Mouse (Mus musculus) urinary bladder, adult 18-20 months (tissue): ENCODE measurements around the gene Bend6.
"Not testable (repeated sequence)": the region's sequence is repeated elsewhere in the genome, so short reads cannot be mapped to it uniquely, and the experiment has no call there.

Experiments used
- DNase-seq, 2 experiments: peaks; one replicate each; pipeline ENCODE4 v3.0.0; 2022; ENCODE audit warnings: low spot score in 2 of 2, mixed read lengths in 2 of 2

The Bend6 gene

DNA sequence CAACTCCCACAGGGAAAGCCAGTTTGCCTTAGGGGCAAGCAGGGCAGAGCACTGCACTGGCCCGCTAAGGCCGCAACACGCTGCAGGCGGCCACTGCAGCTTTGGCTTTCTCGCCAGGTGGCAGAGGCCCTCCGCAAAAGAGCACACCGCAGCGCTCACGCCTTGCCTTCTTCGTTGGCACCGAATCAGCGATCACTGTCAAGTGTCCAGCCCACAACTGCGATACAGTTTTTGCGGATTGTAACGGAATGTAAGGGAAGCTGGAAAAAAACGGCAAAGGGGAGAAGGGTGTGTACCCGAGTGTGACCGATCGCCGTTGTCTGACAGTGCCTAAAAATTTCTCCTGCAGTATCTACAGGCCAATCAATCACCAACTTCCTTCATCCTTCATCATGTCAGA lies 689 bp downstream of the Bend6 start:
- no peak for DNase-seq

DNA sequence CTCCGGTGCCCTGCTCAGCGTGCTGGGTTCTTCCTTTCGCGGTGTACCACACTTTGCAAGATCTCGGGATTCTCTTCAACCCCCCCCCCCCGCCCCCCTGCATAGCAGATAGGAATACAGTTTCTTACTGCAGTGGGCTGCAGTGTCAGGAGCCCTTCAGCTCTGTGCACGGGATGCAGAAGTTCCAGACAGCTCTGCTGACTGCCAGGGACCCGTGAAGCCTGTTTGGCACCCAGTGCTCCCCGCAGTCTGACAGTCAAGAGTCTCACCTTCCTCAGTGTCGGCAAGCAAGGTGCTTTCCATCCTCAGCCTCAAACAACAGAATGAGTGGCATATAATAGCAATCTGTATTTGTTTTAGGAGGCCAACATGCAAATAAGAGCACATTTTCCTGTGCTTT lies 1.4 kb downstream of the Bend6 start:
- DNase-seq, result no peak

DNA sequence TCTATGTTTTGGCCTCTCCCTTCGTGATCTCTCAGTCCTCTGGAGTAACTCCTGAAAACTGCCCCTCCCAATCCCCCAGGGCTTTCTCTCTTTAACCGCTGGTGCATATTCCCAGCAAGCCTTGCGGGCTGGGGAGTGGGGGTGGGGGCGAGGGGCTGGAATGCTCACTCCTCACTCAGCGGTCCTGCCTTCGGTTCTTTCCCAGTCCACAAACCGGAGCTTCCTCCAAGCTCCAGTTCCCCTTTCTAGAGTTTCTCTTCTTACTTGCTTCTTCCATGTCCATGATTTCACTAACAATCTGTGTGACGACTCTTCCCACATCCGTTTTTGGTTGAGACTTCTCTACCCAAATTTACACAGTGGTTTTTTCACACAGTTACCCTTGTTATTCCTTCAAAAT lies 4.0 kb downstream of the Bend6 start:
- DNase-seq, result no peak

DNA sequence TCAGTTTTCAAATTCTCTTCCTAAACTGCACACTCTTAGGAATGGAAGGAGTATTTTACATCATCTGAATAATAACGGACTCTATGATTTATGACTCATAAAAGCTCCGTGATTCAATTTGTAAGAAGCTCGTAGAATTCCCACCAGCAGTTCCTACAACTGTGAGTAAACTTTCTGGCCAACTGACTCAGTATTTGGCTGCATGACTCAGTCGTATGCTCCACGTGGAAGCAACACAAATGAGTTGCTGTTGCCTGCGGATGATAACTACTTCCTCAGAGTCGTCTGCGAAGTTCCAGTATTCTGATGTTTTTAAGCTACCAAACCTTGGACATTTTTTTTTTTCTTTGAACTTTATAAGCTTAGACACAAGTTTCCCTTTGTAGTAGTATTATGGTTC lies 7.4 kb downstream of the Bend6 start:
- peak in 1 of 2 experiments; percentile 15 for DNase-seq

DNA sequence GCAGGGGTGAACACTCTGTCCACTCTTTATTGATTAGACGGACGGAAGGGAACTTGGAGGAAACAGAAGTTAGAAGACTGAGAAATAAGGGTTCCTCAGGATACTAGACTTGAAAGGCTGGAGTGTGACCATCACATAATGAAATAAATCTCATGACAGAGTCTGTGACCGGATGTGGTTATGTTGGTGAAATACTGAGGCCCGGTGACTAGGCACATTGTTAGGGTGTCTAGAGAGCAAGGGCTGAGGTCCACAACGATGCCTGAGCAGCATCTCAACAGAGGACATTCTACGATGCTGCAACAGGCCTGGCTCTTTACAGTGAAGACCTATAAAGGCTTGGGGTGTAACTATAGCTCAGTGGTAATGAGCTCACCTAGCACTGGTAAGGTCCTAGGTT lies 9.2 kb downstream of the Bend6 start:
- no peak for DNase-seq

DNA sequence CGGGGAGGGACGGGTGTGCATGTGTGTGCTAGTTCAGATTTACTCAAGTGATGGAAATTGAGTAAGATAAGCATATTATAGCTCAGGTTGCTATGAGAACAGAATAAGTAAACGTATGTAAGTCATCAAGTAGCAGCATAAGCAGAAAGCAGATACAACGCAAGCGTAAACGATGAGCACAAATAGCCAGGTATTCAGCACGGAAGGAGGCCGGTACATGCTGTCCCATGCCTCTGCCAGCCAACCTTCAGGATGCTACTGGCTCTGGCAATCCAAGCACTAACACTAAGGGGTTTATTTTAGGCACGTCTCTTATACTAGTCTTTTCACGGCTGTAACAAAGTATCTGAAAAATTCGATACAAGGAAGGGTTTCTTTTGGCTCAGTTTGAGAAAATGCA lies 10.2 kb downstream of the Bend6 start:
- no peak for DNase-seq

DNA sequence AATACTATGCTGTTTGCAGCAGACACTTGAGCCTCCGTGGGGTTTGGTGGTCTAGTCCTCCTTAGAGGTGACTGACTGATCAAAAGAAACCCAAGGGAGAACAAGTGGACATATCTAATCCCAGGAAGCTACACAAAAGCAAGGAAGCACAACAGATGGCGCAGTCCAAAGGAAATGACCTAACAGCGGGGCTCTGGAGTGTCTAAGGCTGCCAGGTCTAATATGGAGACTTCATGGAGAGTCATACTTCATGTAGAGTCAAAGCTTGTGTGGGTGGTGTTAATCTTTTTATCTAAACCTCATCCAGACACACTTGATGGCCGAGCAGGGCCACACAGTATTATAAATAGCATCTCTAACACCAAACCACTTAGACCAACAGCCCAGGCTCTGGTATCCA lies 10.9 kb downstream of the Bend6 start:
- DNase-seq, result no peak

DNA sequence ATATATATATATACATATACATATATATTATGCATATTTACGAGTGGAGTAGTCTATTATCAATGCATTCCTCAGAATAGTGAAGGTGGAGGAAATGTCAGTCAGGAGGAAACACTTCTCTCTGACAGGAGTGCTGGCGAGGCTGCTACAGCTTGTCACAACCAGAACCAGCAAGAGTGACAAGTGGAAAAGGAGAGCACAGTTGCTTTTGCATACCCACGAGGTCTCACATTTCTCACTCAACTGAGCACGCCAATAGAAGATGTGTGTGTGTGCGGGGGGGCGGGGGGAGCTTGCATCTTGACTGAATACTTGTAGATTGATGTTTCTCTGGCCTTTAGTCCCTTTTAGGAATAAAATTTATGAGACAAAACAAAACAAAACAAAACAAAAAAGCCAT lies 11.5 kb downstream of the Bend6 start:
- no peak for DNase-seq

DNA sequence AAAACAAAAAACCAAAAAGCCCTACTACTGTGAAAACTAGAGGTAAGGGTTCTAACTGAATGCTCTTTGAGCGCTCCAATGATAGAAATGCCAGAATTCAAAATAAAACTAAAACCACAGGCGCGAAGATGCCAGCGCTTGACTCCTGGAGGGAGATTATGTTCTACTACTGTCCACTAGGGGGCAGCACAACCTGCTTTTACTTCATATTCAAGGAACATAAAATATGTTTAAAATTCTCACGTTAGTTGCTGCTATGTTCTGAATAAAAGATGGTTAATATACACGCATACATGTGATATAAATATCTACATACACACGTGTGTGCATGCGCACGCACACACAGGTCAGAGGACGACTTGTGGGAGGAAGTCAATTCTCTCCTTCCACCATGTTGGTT lies 14.8 kb downstream of the Bend6 start:
- DNase-seq, result no peak

DNA sequence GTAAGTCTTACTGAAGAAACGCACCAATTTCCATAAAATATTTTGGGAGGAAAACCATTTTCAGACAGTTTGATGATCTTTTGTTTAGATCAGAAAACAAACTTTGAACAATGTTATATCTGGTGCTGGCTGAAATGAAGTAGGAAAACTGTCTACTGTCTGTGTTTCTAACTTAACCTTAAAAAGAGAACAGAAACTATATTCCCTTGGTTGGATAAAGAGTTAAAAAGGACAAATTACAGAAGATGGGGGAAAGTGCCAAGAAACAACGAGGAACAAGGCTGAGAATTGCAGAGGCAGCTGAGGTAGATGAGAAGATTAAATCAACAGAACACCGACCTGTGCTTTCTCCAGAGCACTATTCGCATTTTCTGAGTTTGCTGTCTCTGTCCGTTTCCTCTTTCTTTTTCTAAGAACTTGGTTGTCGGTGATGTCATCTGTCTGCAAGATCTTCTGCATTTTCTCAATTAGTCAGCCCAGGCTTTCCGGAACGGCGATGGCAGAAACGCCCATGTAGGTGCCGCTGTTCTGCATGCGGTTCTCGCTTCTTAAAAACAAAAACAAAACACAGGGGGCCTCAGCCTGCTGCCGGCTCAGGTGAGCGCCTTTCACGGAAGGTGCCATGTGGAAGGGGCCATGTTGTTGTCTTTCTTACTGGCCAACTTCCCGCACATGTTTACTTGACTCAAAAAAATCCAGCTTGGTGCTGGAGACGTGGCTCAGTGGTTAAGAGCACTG lies 24.3 kb downstream of the Bend6 start:
- DNase-seq, result peak; percentile 14 to 29

DNA sequence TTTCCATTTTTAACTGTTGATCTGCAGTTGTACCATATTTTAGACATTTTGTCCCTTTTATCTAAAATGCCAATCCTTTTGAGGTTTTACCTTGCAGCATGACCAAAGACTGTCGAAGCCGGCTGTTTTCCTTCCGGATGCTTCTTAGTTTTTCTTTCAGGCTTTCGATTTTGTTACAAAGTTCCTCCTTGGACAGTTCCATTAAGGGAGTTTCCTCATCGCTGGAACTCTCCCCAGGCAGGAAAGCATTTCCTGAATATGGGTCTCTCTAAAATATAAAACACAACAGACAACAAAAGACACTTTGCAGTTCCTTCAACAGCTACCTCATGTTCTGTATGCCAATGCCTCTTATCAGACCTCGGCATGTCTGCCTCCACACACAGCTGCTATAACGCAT lies 29.4 kb downstream of the Bend6 start:
- no peak for DNase-seq

DNA sequence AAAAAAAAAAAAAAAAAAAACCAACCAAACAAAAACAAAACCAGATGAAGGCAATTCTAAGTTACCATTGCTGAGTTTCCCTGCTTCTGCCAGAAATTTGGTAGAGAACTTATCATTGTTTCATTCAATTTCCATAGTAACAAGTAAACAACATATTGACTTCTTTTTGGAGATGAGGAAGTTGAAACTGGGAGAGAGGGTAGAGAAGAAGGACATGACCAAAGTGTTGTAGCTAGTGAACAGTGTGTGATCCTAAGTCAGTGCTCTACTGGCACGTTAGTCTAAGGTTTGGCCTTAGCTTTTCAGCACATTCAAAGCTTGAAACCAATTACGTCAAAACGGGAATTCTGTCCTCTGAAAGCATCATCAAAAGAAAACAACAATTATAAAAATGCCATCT lies 31.2 kb downstream of the Bend6 start:
- no peak for DNase-seq

DNA sequence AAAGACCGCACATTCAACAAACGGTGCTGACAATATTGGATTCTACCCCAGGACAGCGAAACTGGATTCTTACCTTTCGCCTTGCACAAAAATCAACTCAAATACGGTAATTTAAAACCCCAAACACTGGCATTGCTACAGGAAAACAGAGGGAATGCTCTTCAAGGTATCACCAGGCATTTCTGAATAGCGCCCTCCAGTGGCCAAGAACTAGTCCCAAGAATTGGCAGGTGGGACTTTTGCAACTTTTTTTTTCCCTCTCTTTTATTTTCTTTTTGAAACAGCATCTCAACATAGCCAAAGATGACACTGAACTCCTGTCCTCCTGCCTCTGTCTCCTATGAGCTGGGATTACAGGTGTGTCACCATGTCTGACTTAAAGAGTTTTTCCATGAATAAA lies 31.9 kb downstream of the Bend6 start:
- no peak for DNase-seq

DNA sequence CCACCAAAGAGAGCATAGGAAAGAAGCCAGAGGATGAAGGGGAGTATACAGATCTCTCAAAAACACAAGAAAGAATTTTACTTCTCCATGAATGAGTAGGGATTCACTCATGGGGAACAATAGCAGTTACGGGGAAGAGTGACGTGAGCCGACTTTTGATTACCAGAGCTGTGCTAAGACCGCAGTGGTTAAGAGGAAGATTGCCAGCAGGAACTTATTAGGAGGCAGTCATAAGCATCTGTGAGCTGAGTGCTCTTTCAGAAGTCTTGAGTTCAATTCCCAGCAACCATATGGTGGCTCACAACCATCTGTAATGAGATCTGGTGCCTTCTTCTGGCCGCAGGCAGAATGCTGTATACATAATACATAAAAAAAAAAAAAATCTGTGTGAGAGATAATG lies 34.1 kb downstream of the Bend6 start:
- no peak for DNase-seq

DNA sequence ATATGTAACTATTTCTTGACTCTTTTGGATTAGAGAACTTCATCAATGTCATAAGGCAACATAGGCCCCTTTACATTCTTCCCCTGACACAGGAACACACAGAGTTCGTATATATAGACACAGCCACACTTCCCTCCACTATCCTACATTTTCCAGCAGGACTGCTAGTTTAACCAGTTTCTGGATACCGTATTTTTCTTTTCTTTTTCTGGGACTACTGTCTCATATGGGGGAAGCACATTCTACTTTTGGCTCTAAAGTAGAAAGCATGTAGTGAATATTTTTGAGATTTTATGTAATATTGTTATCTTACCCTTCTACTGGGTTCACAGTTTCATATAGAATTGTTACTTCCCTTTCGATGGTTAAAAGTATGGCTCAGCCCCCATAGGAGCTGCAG lies 38.2 kb downstream of the Bend6 start:
- DNase-seq, result no peak

DNA sequence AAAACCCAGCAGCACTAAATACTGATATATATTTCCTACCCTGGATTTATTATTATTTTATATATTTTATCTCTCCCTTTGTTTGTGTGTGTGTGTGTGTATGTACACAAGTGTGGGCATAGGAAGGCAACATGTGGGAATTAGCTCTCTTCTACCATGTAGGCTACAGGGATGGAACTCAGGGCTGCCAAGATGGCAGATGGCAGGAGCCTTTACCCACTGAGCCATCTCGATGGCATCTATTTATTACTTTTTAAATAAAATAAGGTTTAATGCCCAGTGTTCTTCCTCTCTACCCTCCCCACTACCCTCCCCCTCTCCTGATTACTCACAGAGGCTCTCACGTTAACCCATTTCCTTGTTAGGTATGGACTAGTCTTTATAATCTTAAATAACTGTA lies 38.6 kb downstream of the Bend6 start:
- DNase-seq, result no peak

DNA sequence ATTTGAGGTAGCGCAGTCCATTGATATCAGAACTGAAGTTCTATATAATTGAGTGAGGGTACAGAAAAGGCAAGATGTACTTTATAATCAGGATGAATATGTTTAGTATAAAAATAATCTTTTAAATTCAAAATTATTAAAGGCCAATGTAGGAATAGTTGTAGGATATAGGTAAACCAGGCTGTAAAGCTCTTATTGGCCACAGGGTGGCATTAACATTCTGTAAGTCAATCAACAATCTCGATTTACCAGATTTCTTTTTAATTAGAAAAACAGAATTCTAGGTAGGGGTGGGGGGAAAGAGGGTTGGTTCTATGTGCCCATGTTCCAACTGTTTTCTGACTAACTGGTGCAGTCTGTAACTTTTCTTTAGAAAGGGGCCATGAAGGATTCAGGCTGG lies 60.8 kb downstream of the Bend6 start:
- DNase-seq, result no peak

DNA sequence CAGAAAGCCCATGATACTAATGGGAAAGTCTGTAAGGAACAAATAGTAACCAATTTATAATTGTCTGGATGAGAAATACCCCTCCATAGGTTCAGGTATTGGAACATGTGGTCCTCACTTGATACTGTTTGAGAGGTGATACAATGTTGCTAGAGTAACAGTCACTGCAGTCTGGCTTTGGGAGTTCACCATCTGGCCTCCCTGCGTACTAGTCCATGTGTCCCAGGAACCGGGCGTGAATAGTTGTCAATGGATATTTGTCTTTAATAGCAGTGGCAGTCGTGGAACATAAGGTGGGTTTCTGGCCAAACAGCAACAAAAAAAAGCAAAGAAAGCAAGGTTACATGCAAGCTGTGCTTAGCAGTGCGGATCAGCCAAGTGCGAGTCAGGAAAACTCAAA lies 63.8 kb downstream of the Bend6 start:
- DNase-seq, result no peak

DNA sequence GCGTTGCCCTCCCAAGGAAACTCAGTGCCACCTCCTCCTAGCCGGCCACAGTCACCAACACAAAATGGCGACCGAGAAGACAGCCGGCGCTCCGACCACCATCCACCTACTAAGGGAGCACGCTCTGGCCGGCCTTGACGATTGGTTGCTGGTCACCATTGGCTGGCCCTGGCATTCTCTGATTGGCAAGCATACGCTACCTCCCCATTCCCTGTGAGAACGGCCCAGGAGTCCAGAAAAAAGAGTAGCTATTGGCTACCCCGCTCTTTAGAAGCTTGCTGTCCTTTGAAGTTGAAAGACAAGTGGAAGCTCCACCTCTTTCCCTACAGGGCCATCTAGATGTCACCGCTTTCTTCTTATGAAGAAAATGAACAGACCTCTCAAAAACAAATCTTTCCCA lies 68.7 kb downstream of the Bend6 start:
- not testable (repeated sequence) for DNase-seq

DNA sequence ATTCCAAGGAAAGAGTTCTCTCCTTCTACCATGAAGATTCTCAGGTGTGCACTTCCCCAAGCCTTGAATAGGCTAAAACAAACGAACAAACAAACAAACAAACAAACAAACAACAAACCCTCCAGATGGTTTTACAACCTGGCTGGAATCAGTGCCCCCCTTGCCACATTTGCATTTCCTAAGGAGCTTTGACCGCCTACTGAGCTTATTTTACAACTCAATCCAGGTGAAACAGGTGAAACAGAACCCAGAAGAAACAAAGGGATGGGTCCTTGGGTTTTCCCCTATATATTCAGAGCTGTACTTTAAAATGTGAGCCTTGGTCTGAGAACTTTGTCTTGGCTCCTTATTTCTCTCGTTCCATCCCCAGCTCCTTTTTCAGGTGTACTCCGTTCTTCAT lies 77.0 kb downstream of the Bend6 start:
- no peak for DNase-seq

DNA sequence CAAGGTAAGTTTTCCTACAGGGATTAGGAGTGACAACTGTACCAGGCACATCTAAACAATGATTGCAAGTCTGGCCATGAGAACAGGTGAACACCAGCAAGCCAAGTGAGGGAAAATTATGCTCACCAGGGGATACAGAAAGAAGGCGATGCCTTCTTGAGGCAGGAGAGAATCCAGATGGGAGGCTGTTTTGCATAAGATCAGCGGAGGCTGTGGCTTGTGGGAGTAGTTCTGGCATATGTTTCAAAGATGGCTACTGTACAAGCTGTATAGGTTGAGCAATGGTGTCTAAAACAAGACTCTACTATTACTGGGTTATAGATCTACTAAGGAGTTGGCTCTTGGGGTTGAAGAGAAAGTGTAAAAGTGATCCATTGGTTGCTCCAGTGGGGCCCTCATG lies 89.7 kb downstream of the Bend6 start:
- no peak for DNase-seq

DNA sequence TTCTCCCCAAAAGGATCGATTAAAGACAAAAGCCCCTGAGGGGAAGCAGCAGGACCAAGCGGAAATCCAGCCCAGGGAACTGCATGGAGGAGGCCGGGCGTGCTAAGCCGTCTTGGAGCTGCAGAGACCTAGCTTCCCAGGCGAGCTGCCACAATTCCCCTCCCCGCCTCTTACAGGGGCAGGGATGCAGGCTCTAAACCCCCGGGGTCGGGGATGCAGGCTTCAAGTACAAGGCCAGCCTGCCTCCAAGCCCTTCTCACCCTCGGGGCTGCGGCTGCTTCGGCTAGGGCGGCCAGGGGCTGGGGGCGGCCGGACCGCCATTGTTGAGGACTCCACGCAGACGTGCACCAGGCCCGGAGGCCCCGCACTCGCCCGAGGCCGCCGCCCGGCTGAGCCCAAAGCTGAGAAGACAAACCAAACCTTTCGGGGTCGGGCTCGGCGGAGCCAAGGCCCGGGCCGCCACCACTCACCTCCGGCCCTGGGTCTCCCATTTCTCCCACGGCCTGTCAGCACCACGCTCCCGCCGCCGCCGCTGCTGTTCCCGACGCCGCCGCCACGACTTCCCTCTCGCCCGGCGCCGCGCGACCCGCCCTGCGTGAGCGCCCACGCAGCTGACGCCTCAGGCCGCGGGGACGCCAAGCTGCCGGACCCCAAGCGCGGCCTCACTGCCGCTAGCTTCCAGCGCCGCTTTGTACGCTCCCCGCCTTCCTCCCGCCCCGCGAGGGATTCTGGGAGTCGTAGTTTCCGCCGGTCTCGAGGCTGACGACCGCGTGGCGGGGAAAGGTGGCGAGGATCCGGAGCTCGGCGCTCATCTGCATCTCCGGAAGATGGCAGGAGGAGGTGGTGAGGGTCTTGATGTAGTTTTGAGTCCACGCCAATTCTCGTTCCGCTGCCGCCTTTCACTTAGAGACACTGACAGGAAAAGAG lies 93.5 kb downstream of the Bend6 start, which contains the start of gene Zfp451:
Zfp451 (minus strand) TSS at position 728 of the 927 bp plus-strand sequence.
- DNase-seq, result peak; percentile 84 to 86

DNA sequence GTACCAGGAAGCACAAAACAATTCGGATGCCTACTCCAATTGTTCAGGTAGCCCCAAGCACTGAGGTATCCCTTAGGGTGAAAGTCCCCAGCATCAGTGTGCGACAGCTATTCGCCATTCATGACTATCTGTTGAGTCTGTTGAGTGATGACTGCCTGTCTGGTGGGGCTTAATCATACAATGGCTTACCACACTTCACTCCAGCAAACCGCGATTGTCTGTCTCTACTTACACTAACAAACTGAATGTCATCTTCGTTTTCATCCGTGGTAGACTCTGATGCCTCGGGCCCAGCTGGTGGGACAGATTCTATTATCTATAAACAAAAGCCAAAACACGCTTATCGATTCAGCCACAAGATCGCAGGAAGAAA lies 94.1 kb downstream of the Bend6 start:
- DNase-seq, result no peak
